Mouse (Mus musculus): ENCODE results near the gene Sf3b3. TPM values are rescaled to one million over a fixed set of nuclear protein-coding genes. Genes with fewer than 3 reads are reported as not detected.

The Sf3b3 gene
- total RNA-seq, 2 experiments from 2014 or later, result 16.5 to 18.5 TPM

GRCm38 (mm10) chr8:110779924-110780718, 66.5 kb downstream of the Sf3b3 start:
- no peak for DNase-seq
- intact Hi-C loops (cut with DNase I), result no loop called here

- no peak for DNase-seq
- intact Hi-C loops (cut with DNase I), result no loop called here
Observed at GRCm38 (mm10) chr8:110776335-110776734, 70.3 kb downstream of the Sf3b3 start.

GRCm38 (mm10) chr8:110775721-110776120, 70.9 kb downstream of the Sf3b3 start:
- no peak for DNase-seq

GRCm38 (mm10) chr8:110775316-110775715, 71.3 kb downstream of the Sf3b3 start:
- intact Hi-C loops (cut with DNase I), result no loop called here
- no peak for DNase-seq

More at GRCm38 (mm10) chr8:110775721-110776120, 70.9 kb downstream of the Sf3b3 start:
- intact Hi-C loops (cut with DNase I), result no loop called here

GRCm38 (mm10) chr8:110774725-110775124, 71.9 kb downstream of the Sf3b3 start:
- DNase-seq, result no peak
- intact Hi-C loops (cut with DNase I), result no loop called here

- no peak for DNase-seq
- intact Hi-C loops (cut with DNase I), result no loop called here
Observed at GRCm38 (mm10) chr8:110774047-110774446, 72.5 kb downstream of the Sf3b3 start.

- DNase-seq, result no peak
- intact Hi-C loops (cut with DNase I), result no loop called here
Observed at GRCm38 (mm10) chr8:110772452-110772851, 74.1 kb downstream of the Sf3b3 start.

- no peak for DNase-seq
- intact Hi-C loops (cut with DNase I), result no loop called here
Observed at GRCm38 (mm10) chr8:110767261-110767660, 79.3 kb downstream of the Sf3b3 start.

GRCm38 (mm10) chr8:110764671-110765070, 81.9 kb downstream of the Sf3b3 start:
- DNase-seq, result no peak
- intact Hi-C loops (cut with DNase I), result no loop called here

GRCm38 (mm10) chr8:110761988-110762387, 84.6 kb downstream of the Sf3b3 start:
- no peak for DNase-seq
- intact Hi-C loops (cut with DNase I), result no loop called here

- intact Hi-C loops (cut with DNase I), result no loop called here
- peak in 1 of 2 experiments; percentile 38 for DNase-seq
Observed at GRCm38 (mm10) chr8:110761185-110761584, 85.4 kb downstream of the Sf3b3 start.

GRCm38 (mm10) chr8:110760280-110760940, 86.2 kb downstream of the Sf3b3 start:
- DNase-seq, result no peak
- intact Hi-C loops (cut with DNase I), result no loop called here

Other genes with a start within 250 kb of the Sf3b3 start
- gene Vac14, start 228.2 kb downstream of the Sf3b3 start, total RNA-seq (2021), result 10 to 100 TPM; 15.8 to 16.0 TPM
- 100 to 1,000 TPM in 1 of 2 experiments, 10 to 100 TPM in 1; 78.8 to 106 TPM for gene Mtss1l, start 125.3 kb downstream of the Sf3b3 start, total RNA-seq (2021)
- 1 to 10 TPM; 4.8 TPM for gene Il34, start 40.9 kb downstream of the Sf3b3 start, total RNA-seq (2021)
- gene Cog4, start 187 bp downstream of the Sf3b3 start, total RNA-seq (2021), result 10 to 100 TPM; 57.2 to 59.1 TPM
- gene Fuk, start 55.7 kb upstream of the Sf3b3 start, total RNA-seq (2021), result 1 to 10 TPM; 3.2 to 3.8 TPM
- gene St3gal2, start 73.1 kb upstream of the Sf3b3 start, total RNA-seq (2021), result 10 to 100 TPM; 47.1 to 48.8 TPM
- gene Ddx19a, start 151.0 kb upstream of the Sf3b3 start, total RNA-seq (2021), result 10 to 100 TPM; 23.2 to 28.6 TPM
- 10 to 100 TPM; 11.0 to 12.2 TPM for gene Ddx19b, start 185.0 kb upstream of the Sf3b3 start, total RNA-seq (2021)
- gene Aars, start 186.4 kb upstream of the Sf3b3 start, total RNA-seq (2021), result 10 to 100 TPM; 41.0 to 41.4 TPM
- not detected for gene Exosc6, start 209.6 kb upstream of the Sf3b3 start, total RNA-seq (2021)
- gene Clec18a, start 245.6 kb upstream of the Sf3b3 start, total RNA-seq (2021), result under 1 TPM; 0.12 to 0.69 TPM
- gene Pdpr, start 247.8 kb upstream of the Sf3b3 start, total RNA-seq (2021), result 100 to 1,000 TPM; 101 to 105 TPM

Measured in gastrocnemius, postnatal 36 days (tissue).